Mouse (Mus musculus) myocyte (in vitro differentiated cells): ENCODE measurements around the gene Txnrd1.

Source experiments
- CEBPB ChIP-seq: IDR thresholded peaks from 2 replicates; pipeline ENCODE4 v1.6.1; 2011; ENCODE audit warnings: mild to moderate bottlenecking, moderate library complexity; ENCODE audit not compliant: poor library complexity, insufficient read depth, severe bottlenecking
- E2F4 ChIP-seq: IDR thresholded peaks from one replicate; pipeline ENCODE4 v1.6.1; 2011; ENCODE audit warnings: mild to moderate bottlenecking, control low read depth, moderate library complexity; ENCODE audit not compliant: insufficient read depth
- MAX ChIP-seq: IDR thresholded peaks from one replicate; pipeline ENCODE4 v1.6.1; 2011; ENCODE audit warnings: low read depth, mild to moderate bottlenecking, control low read depth
- MYOD1 ChIP-seq, 3 experiments: IDR thresholded peaks; one replicate each; pipeline ENCODE4 v1.6.1; 2011; ENCODE audit warnings: control low read depth in 2 of 3, low read depth in 2 of 3, mild to moderate bottlenecking in 2 of 3, moderate library complexity in 1 of 3; ENCODE audit not compliant: insufficient read length in 2 of 3, control insufficient read depth in 1 of 3
- MYOG ChIP-seq, 3 experiments: IDR thresholded peaks; one replicate each; pipeline ENCODE4 v1.6.1; 2011; ENCODE audit warnings: control low read depth in 2 of 3, low read depth in 2 of 3, mild to moderate bottlenecking in 2 of 3; ENCODE audit not compliant: insufficient read length in 2 of 3, control insufficient read depth in 1 of 3, insufficient read depth in 1 of 3
- POLR2A ChIP-seq: IDR thresholded peaks from one replicate; pipeline ENCODE4 v1.6.1; 2011; ENCODE audit warnings: low read depth, mild to moderate bottlenecking, control low read depth, moderate library complexity; ENCODE audit not compliant: insufficient read length
- POLR2AphosphoS2 ChIP-seq: IDR thresholded peaks from one replicate; pipeline ENCODE4 v1.6.1; 2011; ENCODE audit warnings: low read depth, control low read depth; ENCODE audit not compliant: insufficient read length
- REST ChIP-seq: IDR thresholded peaks from one replicate; pipeline ENCODE4 v1.6.1; 2011; ENCODE audit warnings: mild to moderate bottlenecking, control low read depth, moderate library complexity; ENCODE audit not compliant: insufficient read depth, insufficient read length
- TCF12 ChIP-seq: IDR thresholded peaks from one replicate; pipeline ENCODE4 v1.6.1; 2011; ENCODE audit warnings: mild to moderate bottlenecking, control low read depth; ENCODE audit not compliant: poor library complexity, insufficient read depth, severe bottlenecking
- TCF3 ChIP-seq: IDR thresholded peaks from one replicate; pipeline ENCODE4 v1.6.1; 2011; ENCODE audit warnings: low read depth, control low read depth; ENCODE audit not compliant: insufficient read length
- USF1 ChIP-seq: IDR thresholded peaks from one replicate; pipeline ENCODE4 v1.6.1; 2011; ENCODE audit warnings: low read depth, mild to moderate bottlenecking, control low read depth, moderate library complexity

DNA sequence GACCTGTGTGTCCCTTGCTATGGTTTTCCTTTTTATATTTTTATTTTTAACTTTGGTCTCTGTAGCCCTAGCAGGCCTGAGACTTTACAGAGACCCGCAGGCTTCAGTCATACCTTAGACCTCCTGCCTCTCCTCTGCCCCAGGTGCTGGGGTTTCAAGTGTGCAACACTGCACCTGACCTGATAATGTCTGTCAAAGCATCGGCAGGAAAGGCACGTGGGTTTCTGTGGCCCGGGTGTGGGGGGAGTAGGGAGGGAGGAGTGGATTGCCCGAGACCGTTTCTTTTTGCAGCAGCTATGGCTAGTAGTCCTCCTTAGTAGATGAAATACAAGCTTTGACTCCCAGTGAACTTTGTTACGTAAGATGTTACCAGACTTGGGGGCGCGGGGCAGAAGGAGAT lies 15.8 kb upstream of the Txnrd1 start:
- TF ChIP-seq USF1 (no peak), POLR2A (no peak), TCF12 (no peak), MAX (no peak), POLR2AphosphoS2 (no peak), E2F4 (no peak), MYOD1 (IDR thresholded peaks at IDR 0.05; ENCODE audit: control insufficient read depth in 1 of 3, insufficient read length in 2 of 3, low read depth in 2 of 3) (no peak), CEBPB (no peak), MYOG (IDR thresholded peaks at IDR 0.05; ENCODE audit: control insufficient read depth in 1 of 3, insufficient read depth in 1 of 3, insufficient read length in 2 of 3, low read depth in 2 of 3) (no peak), REST (no peak), TCF3 (no peak)
